In the genomic region with DNA sequence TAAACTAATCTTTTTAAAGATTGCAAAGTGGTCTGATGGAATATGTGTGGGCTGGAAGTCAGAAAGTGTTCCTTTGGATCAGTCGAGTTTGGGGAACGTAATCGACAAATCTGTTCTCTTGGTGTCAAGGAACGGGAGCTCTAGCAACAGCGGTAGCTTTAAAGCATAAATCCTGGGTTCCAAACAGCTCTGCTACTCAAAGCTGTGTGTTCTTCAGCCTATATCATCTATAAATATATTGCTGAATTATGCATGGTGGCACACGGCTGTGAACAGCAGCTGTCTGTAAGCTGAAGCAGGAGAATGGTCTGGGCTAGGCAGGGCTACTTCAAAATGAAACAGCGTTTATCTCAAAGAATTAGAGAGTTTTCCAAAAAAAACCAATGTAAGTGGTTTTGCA, we compare ENCODE assay signal across 26 mouse cellular contexts. TPM values are rescaled to one million over a fixed set of nuclear protein-coding genes. Genes with fewer than 3 reads are reported as not detected.
"Had no signal": no experiment of that assay in that cellular context is flagged by ENCODE, and none has a peak within 500 bp of the region (broad histone marks: within the 10 kb centered on the region; RNA-seq: fewer than 3 reads in every experiment).

No protein-coding gene starts in this region.

- H3K36me3 ChIP-seq: lung, embryonic 15.5 days; midbrain, embryonic 12.5 days; neural tube, embryonic 12.5 days had no signal

- H3K4me3 ChIP-seq: lung, embryonic 15.5 days; megakaryocyte, embryonic 14.5 days; midbrain, embryonic 12.5 days; neural tube, embryonic 12.5 days had no signal

- H3K27ac ChIP-seq: lung, embryonic 15.5 days; macrophage; midbrain, embryonic 12.5 days; neural tube, embryonic 12.5 days had no signal

- H3K9ac ChIP-seq: liver, postnatal 0 days; lung, embryonic 15.5 days; midbrain, embryonic 12.5 days; neural tube, embryonic 12.5 days had no signal

- H3K9me3 ChIP-seq: lung, embryonic 15.5 days; midbrain, embryonic 12.5 days; neural tube, embryonic 12.5 days had no signal

- DNase-seq: liver, postnatal 0 days; lung, adult 2 months; lung, postnatal 14 days; lung, postnatal 36 days; midbrain, embryonic 14.5 days; right cerebral cortex, postnatal 25 days; right cerebral cortex, postnatal 4 days; spleen, adult 18-20 months; thymus, adult 18-20 months; thymus, postnatal 14 days; thymus, postnatal 36 days had no signal

- ATAC-seq: liver, postnatal 0 days; lung, postnatal 0 days; midbrain, embryonic 16.5 days had no signal

RNA-seq across cellular contexts. Expression of a gene that starts 1.4 kb away (rescaled TPM):
- total RNA-seq: monocyte, adult 5-6 weeks had no signal
- polyA plus RNA-seq: macrophage had no signal

RNA-seq across cellular contexts. Expression of a gene that starts 11.4 kb away (rescaled TPM):
- total RNA-seq: megakaryocyte progenitor cell, adult 5-6 weeks; monocyte, adult 5-6 weeks; neutrophil, adult 5-6 weeks had no signal

RNA-seq across cellular contexts. Expression of a gene that starts 25.1 kb away (rescaled TPM):
- total RNA-seq: megakaryocyte progenitor cell, adult 5-6 weeks; neutrophil, adult 5-6 weeks had no signal
- polyA plus RNA-seq: liver, postnatal 0 days; lung, embryonic 15.5 days; lung, postnatal 0 days; macrophage; midbrain, embryonic 12.5 days; midbrain, embryonic 14.5 days; midbrain, embryonic 16.5 days; neural tube, embryonic 12.5 days; neural tube, embryonic 14.5 days; small intestine, adult 2 months; stomach, embryonic 14.5 days; stomach, embryonic 16.5 days; thymus, postnatal 0 days had no signal
